Mouse (Mus musculus) stomach, embryonic 16.5 days (tissue): ENCODE measurements around the gene Pms2. TPM values are rescaled to one million over a fixed set of nuclear protein-coding genes. Genes with fewer than 3 reads are reported as not detected.

Experiments
- ATAC-seq: fragments of 200-750 bp; cut with Nextera tagmentation; 2 replicates; pipeline ENCODE4 v1.8.0; 2017; ENCODE audit warnings: moderate number of reproducible peaks, moderate TSS enrichment; ENCODE audit not compliant: insufficient read depth, low FRiP score
- H3K27ac ChIP-seq: fragments of 300-500 bp; sonication (generic); 2 replicates; pipeline ENCODE4 v1.5.1; 2014; ENCODE audit warnings: low read length
- H3K27me3 ChIP-seq: fragments of 300-500 bp; sonication (generic); 2 replicates; pipeline ENCODE4 v1.6.1; 2014; ENCODE audit warnings: low read length, control low read depth, mixed read lengths; ENCODE audit not compliant: control insufficient read depth, insufficient read depth
- H3K36me3 ChIP-seq: fragments of 300-500 bp; sonication (generic); 2 replicates; pipeline ENCODE4 v1.6.1; 2014; ENCODE audit warnings: low read length; ENCODE audit not compliant: control insufficient read depth, insufficient read depth
- H3K4me1 ChIP-seq: fragments of 300-500 bp; sonication (generic); 2 replicates; pipeline ENCODE4 v1.6.1; 2014; ENCODE audit warnings: low read length, control low read depth, mixed read lengths; ENCODE audit not compliant: control insufficient read depth, insufficient read depth
- H3K4me2 ChIP-seq: fragments of 300-500 bp; sonication (generic); 2 replicates; pipeline ENCODE4 v1.6.1; 2014; ENCODE audit warnings: low read depth, low read length, mixed read lengths
- H3K4me3 ChIP-seq: fragments of 300-500 bp; sonication (generic); replicated peaks from 2 replicates; pipeline ENCODE4 v1.5.1; 2014; ENCODE audit warnings: mild to moderate bottlenecking, low read length
- H3K9ac ChIP-seq: fragments of 300-500 bp; sonication (generic); 2 replicates; pipeline ENCODE4 v1.6.1; 2014; ENCODE audit warnings: low read length
- H3K9me3 ChIP-seq: fragments of 300-500 bp; sonication (generic); replicated peaks from 2 replicates; pipeline ENCODE4 v1.6.1; 2016; ENCODE audit warnings: low read length, control low read depth; ENCODE audit not compliant: control insufficient read depth
- WGBS: fragments of 180-500 bp; shearing (Covaris S2); extraction: QIAGEN DNeasy Blood & Tissue Kit; methylation state at CpG from one replicate; pipeline ENCODE4 v1.1.7; 2014; 5-methylcytosine and 5-hydroxymethylcytosine counted together
- polyA plus RNA-seq: library from polyadenylated mRNA; unstranded; fragments of >200 nt; fragmentation: Nextera tagmentation; extraction: Ambion mirVana; gene quantifications from 2 replicates; pipeline ENCODE4 v1.2.1, GENCODE M21; 2015

The Pms2 gene
- polyA plus RNA-seq, 1 experiment from 2014 or later: 21.5 TPM

DNA sequence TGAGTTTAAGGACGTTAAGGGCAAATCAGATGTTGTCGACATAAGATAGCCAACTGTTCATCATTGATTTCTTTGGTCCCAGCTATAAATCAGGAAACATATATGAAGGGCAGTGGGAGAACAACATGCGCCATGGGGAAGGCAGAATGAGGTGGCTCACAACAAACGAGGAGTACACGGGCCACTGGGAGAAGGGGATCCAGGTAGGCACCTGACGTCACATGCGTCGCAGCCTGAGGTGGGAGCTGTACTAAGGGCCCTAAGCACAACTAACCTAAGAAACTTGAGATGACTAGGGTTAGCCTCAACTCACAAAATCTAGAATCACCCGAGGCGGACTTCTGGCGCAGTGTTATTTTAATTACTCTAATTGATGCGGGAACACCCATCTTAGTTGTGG lies 38.6 kb downstream of the Pms2 start:
- H3K9me3 ChIP-seq: no peaks in the 10 kb centered on the region
- no peaks in the 10 kb centered on the region for H3K36me3 ChIP-seq
- H3K27me3 ChIP-seq: no peaks in the 10 kb centered on the region
- WGBS: 85% methylated on average over 12 of the region's 12 CpGs
- no peak overlapping the region for H3K9ac ChIP-seq
- no peak overlapping the region for H3K4me2 ChIP-seq
- H3K4me1 ChIP-seq: no peaks in the 10 kb centered on the region
- no peak for ATAC-seq
- no peak overlapping the region for H3K4me3 ChIP-seq
- no peak overlapping the region for H3K27ac ChIP-seq

GRCm38 (mm10) chr5:143950016-143950415 lies 40.3 kb downstream of the Pms2 start:
- no peak overlapping the region for H3K4me2 ChIP-seq
- no peak overlapping the region for H3K9ac ChIP-seq
- H3K27me3 ChIP-seq: no peaks in the 10 kb centered on the region
- ATAC-seq: no peak
- H3K36me3 ChIP-seq: no peaks in the 10 kb centered on the region
- no peaks in the 10 kb centered on the region for H3K4me1 ChIP-seq
- H3K4me3 ChIP-seq: no peak overlapping the region
- no peak overlapping the region for H3K27ac ChIP-seq
- 41% methylated on average over 5 of the region's 5 CpGs for WGBS
- no peaks in the 10 kb centered on the region for H3K9me3 ChIP-seq

GRCm38 (mm10) chr5:143957101-143957500 lies 47.3 kb downstream of the Pms2 start:
- Histone ChIP-seq H3K27me3 (no peaks in the 10 kb centered on the region), H3K9ac (no peak overlapping the region), H3K4me2 (no peak overlapping the region), H3K4me3 (no peak overlapping the region), H3K27ac (no peak overlapping the region), H3K4me1 (no peaks in the 10 kb centered on the region), H3K36me3 (no peaks in the 10 kb centered on the region), H3K9me3 (no peaks in the 10 kb centered on the region)
- 91% methylated on average over 6 of the region's 6 CpGs for WGBS
- no peak for ATAC-seq

GRCm38 (mm10) chr5:143959551-143959950 lies 49.8 kb downstream of the Pms2 start:
- no peak overlapping the region for H3K4me3 ChIP-seq
- no peaks in the 10 kb centered on the region for H3K9me3 ChIP-seq
- no peak overlapping the region for H3K27ac ChIP-seq
- no peaks in the 10 kb centered on the region for H3K36me3 ChIP-seq
- no peaks in the 10 kb centered on the region for H3K4me1 ChIP-seq
- no peak for ATAC-seq
- no peak overlapping the region for H3K4me2 ChIP-seq
- H3K27me3 ChIP-seq: no peaks in the 10 kb centered on the region
- WGBS: 90% methylated on average over 11 of the region's 11 CpGs
- no peak overlapping the region for H3K9ac ChIP-seq

DNA sequence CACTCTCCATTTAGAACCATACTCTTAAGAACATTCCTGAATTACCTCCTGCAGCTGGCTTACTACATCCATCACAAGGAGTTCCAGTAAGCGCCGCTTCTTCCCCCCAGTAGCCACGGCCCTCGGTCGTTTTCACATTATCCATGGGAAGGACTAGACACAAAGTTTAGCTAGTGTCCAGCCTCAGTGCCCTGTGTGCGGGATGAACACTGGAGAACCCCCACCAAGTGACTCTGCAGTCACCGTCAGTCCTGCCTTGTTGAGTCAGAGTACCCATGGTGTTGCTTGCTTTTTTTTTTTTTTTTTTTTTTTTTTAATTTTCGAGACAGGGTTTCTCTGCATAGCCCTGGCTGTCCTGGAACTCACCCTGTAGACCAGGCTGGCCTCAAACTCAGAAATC lies 51.4 kb downstream of the Pms2 start:
- Histone ChIP-seq H3K27ac (no peak overlapping the region), H3K4me1 (no peaks in the 10 kb centered on the region), H3K27me3 (no peaks in the 10 kb centered on the region), H3K9me3 (no peaks in the 10 kb centered on the region), H3K4me2 (no peak overlapping the region), H3K4me3 (no peak overlapping the region), H3K9ac (no peak overlapping the region), H3K36me3 (no peaks in the 10 kb centered on the region)
- WGBS: 81% methylated on average over 8 of the region's 8 CpGs
- no peak for ATAC-seq

- Histone ChIP-seq H3K4me3 (no peak overlapping the region), H3K4me2 (no peak overlapping the region), H3K9me3 (no peaks in the 10 kb centered on the region), H3K36me3 (no peaks in the 10 kb centered on the region), H3K4me1 (no peaks in the 10 kb centered on the region), H3K9ac (no peak overlapping the region), H3K27ac (no peak overlapping the region), H3K27me3 (no peaks in the 10 kb centered on the region)
- WGBS: 78% methylated on average over 12 of the region's 12 CpGs
- ATAC-seq: no peak
Measured at GRCm38 (mm10) chr5:143965586-143966345, 56.0 kb downstream of the Pms2 start.

- Histone ChIP-seq H3K36me3 (no peaks in the 10 kb centered on the region), H3K4me1 (no peaks in the 10 kb centered on the region), H3K27me3 (no peaks in the 10 kb centered on the region), H3K4me2 (no peak overlapping the region), H3K4me3 (no peak overlapping the region), H3K9me3 (no peaks in the 10 kb centered on the region), H3K27ac (no peak overlapping the region), H3K9ac (no peak overlapping the region)
- no peak for ATAC-seq
- 82% methylated on average over 12 of the region's 12 CpGs for WGBS
Measured at GRCm38 (mm10) chr5:143966671-143967070, 56.9 kb downstream of the Pms2 start.

DNA sequence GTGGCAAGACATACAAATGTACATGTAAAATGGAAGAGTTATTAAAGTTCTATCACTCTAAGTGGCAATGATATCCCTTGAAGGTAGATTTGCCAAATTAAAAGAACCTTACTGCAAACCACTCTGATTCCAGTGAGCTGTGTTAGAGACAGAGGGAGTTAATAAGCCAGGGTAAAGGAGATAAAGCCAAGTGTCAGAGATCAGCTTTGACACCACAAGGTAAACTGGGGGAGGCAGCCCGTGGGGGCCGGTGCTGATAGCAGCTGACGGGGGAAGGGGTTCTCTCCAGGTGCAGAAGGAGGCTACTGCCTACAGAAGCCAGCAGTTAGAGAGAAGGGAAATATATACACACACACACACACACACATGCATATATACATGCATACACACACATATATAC lies 62.9 kb downstream of the Pms2 start:
- H3K27me3 ChIP-seq: no peaks in the 10 kb centered on the region
- no peak overlapping the region for H3K4me2 ChIP-seq
- 23% methylated on average over 3 of the region's 3 CpGs for WGBS
- H3K4me3 ChIP-seq: no peak overlapping the region
- no peak for ATAC-seq
- no peaks in the 10 kb centered on the region for H3K36me3 ChIP-seq
- H3K27ac ChIP-seq: no peak overlapping the region
- H3K9me3 ChIP-seq: no peaks in the 10 kb centered on the region
- no peaks in the 10 kb centered on the region for H3K4me1 ChIP-seq
- H3K9ac ChIP-seq: no peak overlapping the region

DNA sequence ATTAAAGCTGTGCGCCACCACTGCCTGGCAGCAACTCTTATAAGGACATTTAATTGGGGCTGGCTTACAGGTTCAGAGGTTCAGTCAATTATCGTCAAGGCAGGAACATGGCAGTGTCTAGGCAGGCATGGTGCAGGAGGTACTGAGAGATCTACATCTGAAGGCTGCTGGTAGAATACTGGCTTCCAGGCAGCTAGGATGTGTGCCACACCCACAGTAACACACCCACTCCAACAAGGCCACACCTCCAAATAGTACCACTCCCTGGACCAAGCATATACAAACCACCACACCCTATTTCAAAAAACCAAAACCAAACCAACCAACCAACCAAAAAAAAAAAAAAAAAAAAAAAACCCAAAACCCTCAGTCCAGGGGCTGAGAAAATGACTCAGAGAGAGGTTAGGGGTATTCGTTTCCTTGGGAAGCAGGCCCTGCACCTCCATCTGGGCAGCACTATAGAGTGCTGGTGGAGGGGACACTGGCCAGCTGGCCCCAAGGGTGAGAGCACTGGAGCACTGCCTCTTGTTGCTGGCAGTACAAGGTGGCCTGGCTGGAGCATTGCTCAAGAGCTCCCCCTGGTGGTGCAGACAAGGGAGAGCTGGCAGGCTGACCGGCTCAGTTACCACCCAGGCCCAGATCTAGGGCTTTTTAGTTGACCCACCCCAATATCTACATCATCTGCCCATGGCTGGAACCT lies 65.3 kb downstream of the Pms2 start:
- Histone ChIP-seq H3K4me3 (no peak overlapping the region), H3K27me3 (no peaks in the 10 kb centered on the region), H3K9ac (no peak overlapping the region), H3K36me3 (no peaks in the 10 kb centered on the region), H3K27ac (no peak overlapping the region), H3K4me2 (no peak overlapping the region), H3K4me1 (no peaks in the 10 kb centered on the region), H3K9me3 (no peaks in the 10 kb centered on the region)
- peak; percentile 69 for ATAC-seq
- 56% methylated on average over 4 of the region's 4 CpGs for WGBS
